Mouse (Mus musculus) layer of hippocampus, adult 2 months (tissue): ENCODE data around the gene Rnf128. TPM values are rescaled to one million over a fixed set of nuclear protein-coding genes. Genes with fewer than 3 reads are reported as not detected.
A peak's percentile ranks its signal among the peaks of the same experiment; 100 is the strongest.

Experiments used
- DNase-seq, 2 experiments: peaks; one replicate each; pipeline ENCODE4 v3.0.0; 2022; ENCODE audit warnings: low spot score in 2 of 2
- H3K27ac ChIP-seq: fragments of 200-600 bp; 2 replicates; pipeline ENCODE4 v1.8.1; 2022
- H3K4me3 ChIP-seq: fragments of 200-600 bp; 2 replicates; pipeline ENCODE4 v1.8.1; 2022; ENCODE audit warnings: mild to moderate bottlenecking
- CTCF ChIP-seq: fragments of 200-600 bp; conservative IDR thresholded peaks from 2 replicates; pipeline ENCODE4 v1.8.1; 2022; ENCODE audit warnings: antibody characterized with exemption, mild to moderate bottlenecking, moderate library complexity
- total RNA-seq, 2 experiments: library from RNA; stranded (reverse); gene quantifications; 2 replicates each; pipeline ENCODE4 v1.2.3; 2021

The Rnf128 gene
- total RNA-seq, 2 experiments from 2014 or later = 30.4 to 30.7 TPM

DNA sequence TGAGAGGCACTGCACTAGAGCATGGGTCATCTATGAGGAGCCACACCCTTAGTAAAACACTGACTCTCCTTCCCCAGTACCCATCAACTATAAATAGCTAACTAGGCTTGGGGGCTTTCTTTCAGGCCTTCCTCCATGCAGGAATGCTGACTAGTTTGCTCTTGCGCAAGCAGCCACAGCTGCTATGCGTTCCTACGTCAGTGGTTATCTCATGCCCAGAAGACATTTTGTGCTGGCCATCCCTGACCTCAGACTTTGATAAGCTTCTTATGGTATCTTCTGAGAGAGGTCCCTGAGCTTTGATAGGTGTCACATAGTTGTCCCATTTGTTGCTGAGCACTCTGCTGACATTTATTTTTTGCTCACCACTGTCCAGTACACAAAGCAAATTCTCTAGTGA, 90.2 kb downstream of the Rnf128 start:
- H3K4me3 ChIP-seq = no peak overlapping the region
- no peak overlapping the region for H3K27ac ChIP-seq
- TF ChIP-seq CTCF = no peak
- no peak for DNase-seq

DNA sequence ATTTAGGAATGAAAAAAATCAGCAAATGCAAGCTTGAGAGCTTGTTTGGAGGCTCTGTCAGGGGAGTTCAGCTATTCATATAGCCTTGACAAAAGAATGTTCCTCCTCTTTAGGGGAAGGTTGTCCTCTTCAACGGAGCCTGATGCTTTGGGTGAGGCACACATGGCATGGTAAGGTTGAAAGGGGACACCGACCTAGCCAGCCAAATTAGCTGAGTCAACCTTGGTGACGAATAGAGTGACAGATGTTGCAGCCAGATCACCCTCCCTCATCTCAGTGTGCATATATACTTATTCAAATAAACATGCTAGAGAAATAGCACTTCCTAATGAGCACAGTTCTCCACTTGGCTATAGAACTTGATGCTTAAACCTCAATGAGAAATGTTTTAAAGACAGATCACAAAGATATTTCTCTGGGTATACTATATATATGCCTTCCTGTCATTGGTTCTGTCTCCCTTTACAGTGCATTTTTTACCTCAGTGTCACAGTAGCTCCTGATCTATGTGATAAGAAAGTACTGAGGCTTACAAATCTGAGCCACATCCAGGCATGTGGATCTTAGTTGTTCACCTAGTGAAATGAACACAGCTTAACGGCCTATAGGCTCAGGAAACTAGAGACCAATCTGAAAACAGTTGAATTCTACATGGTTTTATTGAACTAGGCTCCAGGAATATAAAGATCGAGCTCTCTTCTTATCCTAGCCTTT, 91.4 kb downstream of the Rnf128 start:
- Histone ChIP-seq H3K4me3 (no peak overlapping the region), H3K27ac (no peak overlapping the region)
- no peak for DNase-seq
- TF ChIP-seq CTCF = no peak

DNA sequence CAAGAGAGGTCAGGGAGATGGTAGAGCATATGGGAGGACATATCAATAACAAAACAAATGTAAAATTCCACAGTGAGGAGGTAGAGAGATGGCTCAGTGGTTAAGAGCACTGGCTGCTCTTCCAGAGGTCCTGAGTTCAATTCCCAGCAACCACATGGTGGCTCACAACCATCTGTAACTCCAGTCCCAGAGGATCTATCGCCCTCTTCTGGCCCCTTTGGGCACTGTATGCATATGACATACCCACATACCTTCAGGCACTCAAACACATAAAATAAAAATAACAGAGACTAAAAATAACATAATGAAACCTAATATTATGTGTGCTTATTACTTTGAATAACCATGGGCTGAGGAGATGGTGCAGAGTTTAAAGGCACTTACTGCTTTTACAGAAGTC, 99.0 kb downstream of the Rnf128 start:
- DNase-seq = no peak
- no peak overlapping the region for H3K27ac ChIP-seq
- no peak overlapping the region for H3K4me3 ChIP-seq
- peak; percentile 44 for TF ChIP-seq CTCF

DNA sequence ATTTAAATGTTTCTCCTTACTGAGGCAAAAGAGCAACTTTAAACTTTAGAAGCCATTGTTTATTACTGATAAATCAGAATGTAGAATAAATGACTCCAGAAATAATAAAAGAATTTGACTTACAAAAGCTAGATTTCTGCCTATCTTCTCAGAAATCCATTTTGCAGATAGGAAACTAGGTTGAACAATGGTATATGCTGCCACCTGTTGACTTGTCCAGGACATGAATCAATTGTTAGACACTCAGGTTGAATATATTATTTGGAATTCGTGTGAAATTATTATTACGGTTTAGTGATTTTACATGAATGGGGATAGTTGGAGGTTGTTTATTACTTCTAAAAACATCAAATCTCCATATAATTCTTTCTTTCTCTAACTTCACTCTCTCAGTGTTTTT, 102.7 kb downstream of the Rnf128 start:
- peak; percentile 71 for TF ChIP-seq CTCF
- H3K4me3 ChIP-seq = no peak overlapping the region
- DNase-seq = no peak
- H3K27ac ChIP-seq = no peak overlapping the region

DNA sequence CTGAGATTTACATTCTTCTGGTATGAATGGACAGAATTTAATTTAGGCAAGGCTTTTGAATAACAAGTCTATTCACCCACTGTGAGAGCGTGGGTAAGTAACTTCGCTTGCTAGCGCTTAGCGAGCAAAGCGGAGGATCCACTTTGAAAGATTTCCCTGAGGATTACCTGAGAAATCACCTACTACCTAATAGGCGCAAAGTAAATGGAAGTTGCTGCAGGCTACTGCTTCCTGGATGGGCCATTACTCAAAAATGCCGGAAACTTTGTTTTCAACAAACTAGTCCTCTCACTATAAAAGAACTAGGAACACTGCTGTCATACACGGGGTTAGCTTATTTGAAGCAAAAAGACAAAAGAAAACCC, 121.3 kb downstream of the Rnf128 start:
- no peak for TF ChIP-seq CTCF
- no peak for DNase-seq
- Histone ChIP-seq H3K4me3 (peak overlapping the region; percentile 71), H3K27ac (peak overlapping the region; percentile 14; the same call in 1 of the 2 replicates)

DNA sequence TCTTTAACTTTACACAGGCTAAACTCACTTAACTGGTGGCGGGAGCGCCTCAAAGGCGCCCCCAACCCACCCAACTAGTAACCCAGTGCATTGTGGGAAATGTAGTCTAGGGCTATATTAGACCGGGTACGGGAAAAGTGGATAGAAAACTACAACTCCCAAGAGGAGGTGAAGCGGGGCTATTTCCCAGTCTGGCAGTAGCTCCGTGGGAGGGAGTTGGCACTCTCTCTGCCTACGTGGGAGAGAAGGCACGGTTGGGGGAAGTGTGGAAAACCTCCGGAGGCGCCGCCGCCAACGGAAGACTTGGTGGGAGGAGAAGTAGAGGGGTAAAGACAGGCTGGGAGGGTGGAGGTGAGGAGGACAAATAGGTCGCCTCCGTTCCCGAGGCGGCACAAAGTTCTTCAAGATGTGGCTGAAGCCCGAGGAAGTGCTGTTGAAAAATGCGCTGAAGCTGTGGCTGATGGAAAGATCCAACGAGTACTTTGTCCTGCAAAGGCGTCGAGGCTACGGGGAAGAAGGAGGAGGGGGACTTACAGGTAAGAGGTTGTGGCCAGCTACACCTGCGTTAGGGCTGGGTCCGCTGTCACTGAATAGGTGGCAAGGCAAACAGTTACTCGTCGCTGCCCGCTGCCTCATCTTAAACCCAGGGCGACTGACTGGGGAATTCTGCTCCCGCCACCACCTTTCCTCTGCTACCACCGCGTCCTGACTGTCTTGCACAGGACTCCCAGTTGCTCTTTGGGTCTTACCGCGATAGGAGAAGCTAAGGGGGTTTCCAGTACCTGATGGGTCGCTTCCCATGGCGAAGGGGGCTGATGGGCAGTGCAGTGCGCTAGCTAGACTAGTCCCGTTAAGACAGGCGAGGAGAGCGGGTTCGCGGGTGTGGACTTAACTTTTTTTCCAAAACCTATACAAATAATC, 121.9 kb downstream of the Rnf128 start, which contains the start of gene Tbc1d8b:
Tbc1d8b (plus strand) TSS at position 222 of the 921 bp plus-strand sequence.
- Histone ChIP-seq H3K27ac (peak within 1 kb of the TSS; percentile 77), H3K4me3 (peak within 1 kb of the TSS; percentile 71)
- DNase-seq = peak; percentile 78 to 87
- TF ChIP-seq CTCF = no peak

DNA sequence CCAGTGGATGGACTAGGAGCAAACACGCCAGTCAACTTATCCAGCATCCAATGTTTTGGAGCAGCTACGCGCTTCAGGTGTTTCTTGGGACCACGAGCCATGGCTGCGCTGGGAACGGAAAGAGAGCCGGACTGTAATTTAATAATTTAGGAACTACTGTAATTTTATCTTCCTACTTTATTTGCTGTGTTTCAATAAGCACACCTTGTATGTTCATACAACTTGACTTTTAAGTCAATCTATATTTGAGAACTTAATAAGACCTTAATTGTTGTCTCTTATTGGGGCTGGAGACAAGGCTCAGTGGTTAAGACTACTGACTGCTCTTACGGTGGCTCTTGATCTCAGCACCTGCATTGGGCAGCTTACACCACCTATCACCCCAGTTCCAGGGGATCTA, 151.3 kb downstream of the Rnf128 start, which contains the start of gene Gm15013:
Gm15013 (minus strand) TSS at position 101 of the 400 bp plus-strand sequence.
- DNase-seq = no peak
- no peak for TF ChIP-seq CTCF
- no peak within 1 kb of the TSS for H3K4me3 ChIP-seq

DNA sequence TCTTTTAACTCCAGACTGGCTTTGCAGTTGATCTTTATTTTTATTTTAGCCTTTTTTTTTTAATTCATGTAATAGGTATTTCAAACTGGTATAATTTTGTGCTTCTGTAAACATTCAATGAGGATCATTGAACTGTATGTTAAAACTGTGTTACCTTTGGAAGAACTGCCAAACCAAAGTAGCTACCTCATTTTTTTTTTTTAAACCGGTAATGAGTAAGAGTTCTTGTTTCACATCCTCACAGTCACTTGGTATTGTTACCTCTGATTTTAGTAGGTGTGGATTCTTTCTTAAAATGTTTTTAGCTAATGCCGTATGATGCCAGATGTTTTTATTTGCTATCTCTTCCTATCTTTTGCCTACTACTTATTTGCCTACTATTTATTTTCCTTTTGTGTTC, 159.2 kb downstream of the Rnf128 start:
- no peak for TF ChIP-seq CTCF
- Histone ChIP-seq H3K4me3 (no peak overlapping the region), H3K27ac (no peak overlapping the region)
- DNase-seq = no peak

More for the DNA sequence above, 151.3 kb downstream of the Rnf128 start, which contains the start of gene Gm15013:
- H3K27ac ChIP-seq = no peak within 1 kb of the TSS

Other genes with a start within 250 kb of the Rnf128 start
- gene Trap1a, start 229.6 kb upstream of the Rnf128 start, total RNA-seq = not detected
- under 1 TPM; 0.18 to 0.22 TPM for gene D330045A20Rik, start 82.9 kb upstream of the Rnf128 start, total RNA-seq
- gene Tbc1d8b, start 121.7 kb downstream of the Rnf128 start, total RNA-seq = 10 to 100 TPM in 1 of 2 experiments, 1 to 10 TPM in 1; 9.8 to 13.9 TPM
- gene Gm15013, start 151.2 kb downstream of the Rnf128 start, total RNA-seq = not detected
- gene Ripply1, start 219.0 kb downstream of the Rnf128 start, total RNA-seq = not detected
- under 1 TPM; 0.34 to 0.82 TPM for gene Cldn2, start 237.5 kb downstream of the Rnf128 start, total RNA-seq